In the genomic region with DNA sequence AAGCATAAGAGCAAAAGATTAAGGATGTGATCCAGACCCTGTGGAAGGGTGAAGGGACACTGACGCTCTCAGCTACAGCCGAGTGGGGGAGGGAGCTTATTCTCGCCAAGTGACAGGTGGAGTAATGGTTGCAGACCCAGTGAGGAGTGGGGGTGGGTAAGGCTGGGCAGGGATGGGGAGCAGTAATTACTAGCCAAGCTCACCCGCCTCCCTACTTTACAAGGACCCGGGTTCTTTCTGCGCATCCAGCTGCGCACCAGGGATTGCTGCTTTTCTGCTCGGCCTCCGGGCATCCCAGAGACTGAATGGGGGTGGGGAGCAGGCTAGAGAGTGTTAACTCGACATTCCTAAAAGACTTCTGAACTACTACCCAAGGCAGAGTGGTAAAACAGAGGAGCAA, we compare ENCODE assay signal across 17 mouse cellular contexts. TPM values are rescaled to one million over a fixed set of nuclear protein-coding genes. Genes with fewer than 3 reads are reported as not detected.
DNase-seq lines count a peak whose midpoint lies in the region; ATAC-seq and TF ChIP-seq lines count a peak whose summit lies in the region.
"Had no signal": no experiment of that assay in that cellular context is flagged by ENCODE, and none has a peak within 500 bp of the region (broad histone marks: within the 10 kb centered on the region; RNA-seq: fewer than 3 reads in every experiment).

No protein-coding gene starts in this region.

- WGBS in forebrain, embryonic 10.5 days: under 1% methylated on average over 10 of the region's 10 CpGs
- WGBS in forebrain, postnatal 0 days: 2% methylated on average over 10 of the region's 10 CpGs
- whole genome bisulfite sequencing in hindbrain, embryonic 10.5 days: 1% methylated on average over 10 of the region's 10 CpGs
- WGBS in midbrain, embryonic 11.5 days: under 1% methylated on average over 10 of the region's 10 CpGs
- WGBS in neural tube, embryonic 15.5 days: 1% methylated on average over 10 of the region's 10 CpGs

- H3K9ac ChIP-seq in forebrain, postnatal 0 days: no peak overlapping the region
- no peak overlapping the region for H3K9ac ChIP-seq in midbrain, embryonic 11.5 days (ENCODE audit: low read length)
- no peak overlapping the region for H3K9ac ChIP-seq in neural tube, embryonic 15.5 days (replicated peaks)
- H3K9ac ChIP-seq: embryonic facial prominence, embryonic 13.5 days; liver, embryonic 12.5 days had no signal

- no peak overlapping the region for H3K4me2 ChIP-seq in forebrain, postnatal 0 days (ENCODE audit: low read depth)
- peak overlapping the region; percentile 29 for H3K4me2 ChIP-seq in midbrain, embryonic 11.5 days
- H3K4me2 ChIP-seq in neural tube, embryonic 15.5 days: peak overlapping the region; percentile 48
- H3K4me2 ChIP-seq: embryonic facial prominence, embryonic 13.5 days; liver, embryonic 12.5 days had no signal

- H3K27ac ChIP-seq in forebrain, embryonic 10.5 days: no peak overlapping the region
- no peak overlapping the region for H3K27ac ChIP-seq in forebrain, postnatal 0 days (ENCODE audit: low read depth, low read length)
- peak overlapping the region; percentile 17; the same call in 1 of the 2 replicates for H3K27ac ChIP-seq in hindbrain, embryonic 10.5 days
- H3K27ac ChIP-seq in midbrain, embryonic 11.5 days (ENCODE audit: low read depth, low read length): no peak overlapping the region
- no peak overlapping the region for H3K27ac ChIP-seq in neural tube, embryonic 15.5 days (replicated peaks)
- H3K27ac ChIP-seq in left cerebral cortex, adult 2 months: no peak overlapping the region
- H3K27ac ChIP-seq: embryonic facial prominence, embryonic 13.5 days; heart, adult 2 months; liver, embryonic 12.5 days had no signal

- peaks cover 100% of the 10 kb centered on the region for H3K27me3 ChIP-seq in forebrain, embryonic 10.5 days (ENCODE audit: poor library complexity, severe bottlenecking)
- peaks cover 78% of the 10 kb centered on the region for H3K27me3 ChIP-seq in forebrain, postnatal 0 days (ENCODE audit: insufficient read depth, low read length)
- peaks cover 100% of the 10 kb centered on the region for H3K27me3 ChIP-seq in hindbrain, embryonic 10.5 days (ENCODE audit: insufficient read depth, poor library complexity, severe bottlenecking)
- H3K27me3 ChIP-seq in midbrain, embryonic 11.5 days (ENCODE audit: control insufficient read depth, insufficient read depth, low read length): peaks cover 64% of the 10 kb centered on the region
- peaks cover 69% of the 10 kb centered on the region for H3K27me3 ChIP-seq in neural tube, embryonic 15.5 days (replicated peaks)

- peak overlapping the region; percentile 22; the same call in 1 of the 2 replicates for H3K4me3 ChIP-seq in forebrain, embryonic 10.5 days
- H3K4me3 ChIP-seq in forebrain, postnatal 0 days (ENCODE audit: low read depth, low read length): no peak overlapping the region
- H3K4me3 ChIP-seq in hindbrain, embryonic 10.5 days: peak overlapping the region; percentile 35
- H3K4me3 ChIP-seq in midbrain, embryonic 11.5 days (ENCODE audit: low read depth, low read length): no peak overlapping the region
- peak overlapping the region; percentile 18; the same call in 1 of the 2 replicates for H3K4me3 ChIP-seq in neural tube, embryonic 15.5 days (replicated peaks)
- H3K4me3 ChIP-seq in left cerebral cortex, adult 2 months: no peak overlapping the region
- H3K4me3 ChIP-seq: embryonic facial prominence, embryonic 13.5 days; heart, adult 2 months; liver, embryonic 12.5 days had no signal

- H3K4me1 ChIP-seq in forebrain, embryonic 10.5 days: peaks cover 15% of the 10 kb centered on the region
- H3K4me1 ChIP-seq in forebrain, postnatal 0 days (ENCODE audit: insufficient read depth): no peaks in the 10 kb centered on the region
- H3K4me1 ChIP-seq in hindbrain, embryonic 10.5 days (replicated peaks): peaks cover 13% of the 10 kb centered on the region
- peaks cover 3% of the 10 kb centered on the region; the same call in 1 of the 2 replicates for H3K4me1 ChIP-seq in midbrain, embryonic 11.5 days (ENCODE audit: control insufficient read depth, insufficient read depth, low read length)
- peaks cover 17% of the 10 kb centered on the region for H3K4me1 ChIP-seq in neural tube, embryonic 15.5 days
- H3K4me1 ChIP-seq: liver, embryonic 12.5 days had no signal

- no peaks in the 10 kb centered on the region for H3K36me3 ChIP-seq in forebrain, embryonic 10.5 days (replicated peaks)
- H3K36me3 ChIP-seq in forebrain, postnatal 0 days (ENCODE audit: insufficient read depth): no peaks in the 10 kb centered on the region
- no peaks in the 10 kb centered on the region for H3K36me3 ChIP-seq in hindbrain, embryonic 10.5 days
- H3K36me3 ChIP-seq in midbrain, embryonic 11.5 days (ENCODE audit: control insufficient read depth, insufficient read depth, low read length): no peaks in the 10 kb centered on the region
- H3K36me3 ChIP-seq in neural tube, embryonic 15.5 days: no peaks in the 10 kb centered on the region
- H3K36me3 ChIP-seq: embryonic facial prominence, embryonic 13.5 days; liver, embryonic 12.5 days had no signal

- intact Hi-C loops in left cerebral cortex, adult 2 months (cut with DNase I): no loop called here

- TF ChIP-seq CTCF in forebrain, postnatal 0 days (IDR thresholded peaks at IDR 0.05; ENCODE audit: low read depth): no peak
- no peak for TF ChIP-seq CTCF in left cerebral cortex, adult 2 months (IDR thresholded peaks at IDR 0.05)

- DNase-seq in forebrain, embryonic 10.5 days (ENCODE audit: extremely low spot score, low spot score): peak; percentile 21
- no peak for DNase-seq in forebrain, postnatal 0 days
- DNase-seq in hindbrain, embryonic 10.5 days (ENCODE audit: low spot score): peak; percentile 35
- peak; percentile 89 for DNase-seq in midbrain, embryonic 11.5 days (ENCODE audit: low spot score, missing footprints)
- no peak for DNase-seq in left cerebral cortex, adult 2 months (ENCODE audit: extremely low spot score in 1 of 2, low spot score in 2 of 2)
- no peak for DNase-seq in layer of hippocampus, postnatal 10 days (ENCODE audit: low spot score in 2 of 2)
- no peak for DNase-seq in frontal cortex, postnatal 25 days (ENCODE audit: low spot score in 2 of 2)
- DNase-seq: B cell, adult 2 months; heart, adult 2 months; heart, postnatal 4 days; lung, postnatal 36 days had no signal

- no peak for ATAC-seq in forebrain, postnatal 0 days
- ATAC-seq in midbrain, embryonic 11.5 days (ENCODE audit: low FRiP score): peak; percentile 47; the same call in 1 of the 2 replicates
- peak; percentile 53; the same call in 1 of the 2 replicates for ATAC-seq in neural tube, embryonic 15.5 days (ENCODE audit: low FRiP score)
- ATAC-seq: liver, embryonic 12.5 days had no signal

- no peaks in the 10 kb centered on the region for H3K9me3 ChIP-seq in forebrain, embryonic 10.5 days
- no peaks in the 10 kb centered on the region for H3K9me3 ChIP-seq in forebrain, postnatal 0 days (ENCODE audit: low read length)
- no peaks in the 10 kb centered on the region for H3K9me3 ChIP-seq in hindbrain, embryonic 10.5 days
- H3K9me3 ChIP-seq in midbrain, embryonic 11.5 days (ENCODE audit: control insufficient read depth, low read length): no peaks in the 10 kb centered on the region
- no peaks in the 10 kb centered on the region for H3K9me3 ChIP-seq in neural tube, embryonic 15.5 days (replicated peaks)
- H3K9me3 ChIP-seq: embryonic facial prominence, embryonic 13.5 days; liver, embryonic 12.5 days had no signal

RNA-seq across cellular contexts. Expression of a gene that starts 10.0 kb away (rescaled TPM):
- not detected in 2 replicates for polyA plus RNA-seq in forebrain, embryonic 10.5 days (2016; fragmentation: Nextera tagmentation; extraction: Ambion mirVana)
- not detected in 2 replicates for total RNA-seq in forebrain, postnatal 0 days (2014; rRNA removed)
- polyA plus RNA-seq in forebrain, postnatal 0 days (2015; fragmentation: Nextera tagmentation; extraction: Ambion mirVana): not detected in 2 replicates
- 0.60 and 1.7 TPM in 2 replicates for polyA plus RNA-seq in hindbrain, embryonic 10.5 days (2016; fragmentation: Nextera tagmentation; extraction: Ambion mirVana)
- polyA plus RNA-seq in midbrain, embryonic 11.5 days (2014; fragmentation: Nextera tagmentation; extraction: Ambion mirVana): 0.41 and 0.68 TPM in 2 replicates
- polyA plus RNA-seq in neural tube, embryonic 15.5 days (2015; fragmentation: Nextera tagmentation; extraction: Ambion mirVana): 2.4 and 3.3 TPM in 2 replicates
- not detected for total RNA-seq in left cerebral cortex, adult 2 months (2021)
- total RNA-seq in layer of hippocampus, postnatal 10 days (2021): not detected
- total RNA-seq: adrenal gland, adult 18-20 months; heart, adult 2 months; heart, postnatal 4 days had no signal
- polyA plus RNA-seq: heart, adult 2 months; kidney, embryonic 16.5 days; liver, embryonic 12.5 days; thymus, postnatal 0 days had no signal

Comparison
In these comparisons a context has a peak if more than half of its experiments do, and no peak if none do; other contexts are left out.
1. DNase-seq: peak in forebrain, embryonic 10.5 days (single experiment), hindbrain, embryonic 10.5 days (single experiment) and midbrain, embryonic 11.5 days (single experiment); none in forebrain, postnatal 0 days (single experiment), left cerebral cortex, adult 2 months (0 of 2), layer of hippocampus, postnatal 10 days (0 of 2) and frontal cortex, postnatal 25 days (0 of 2).
2. H3K4me3 ChIP-seq: peak in forebrain, embryonic 10.5 days (single experiment), hindbrain, embryonic 10.5 days (single experiment) and neural tube, embryonic 15.5 days (single experiment); none in forebrain, postnatal 0 days (single experiment), midbrain, embryonic 11.5 days (single experiment) and left cerebral cortex, adult 2 months (single experiment).